Mouse (Mus musculus) midbrain, embryonic 15.5 days (tissue): ENCODE results near the gene Tas2r131. TPM values are rescaled to one million over a fixed set of nuclear protein-coding genes. Genes with fewer than 3 reads are reported as not detected.
"Not testable (repeated sequence)": the region's sequence is repeated elsewhere in the genome, so short reads cannot be mapped to it uniquely, and the experiment has no call there.

ENCODE experiments used
- ATAC-seq: fragments of 200-750 bp; cut with Nextera tagmentation; replicated peaks from 2 replicates; pipeline ENCODE4 v1.8.0; 2017; ENCODE audit warnings: moderate TSS enrichment
- H3K27ac ChIP-seq: fragments of 300-500 bp; sonication (generic); 2 replicates; pipeline ENCODE4 v1.5.1; 2015; ENCODE audit warnings: mild to moderate bottlenecking, inconsistent platforms
- H3K27me3 ChIP-seq: fragments of 300-500 bp; sonication (generic); replicated peaks from 2 replicates; pipeline ENCODE4 v1.6.1; 2015; ENCODE audit warnings: inconsistent platforms
- H3K36me3 ChIP-seq: fragments of 300-500 bp; sonication (generic); replicated peaks from 2 replicates; pipeline ENCODE4 v1.6.1; 2015; ENCODE audit warnings: inconsistent platforms
- H3K4me1 ChIP-seq: fragments of 300-500 bp; sonication (generic); 2 replicates; pipeline ENCODE4 v1.6.1; 2015; ENCODE audit warnings: inconsistent platforms
- H3K4me2 ChIP-seq: fragments of 300-500 bp; sonication (generic); 2 replicates; pipeline ENCODE4 v1.6.1; 2015; ENCODE audit warnings: inconsistent platforms, mild to moderate bottlenecking, moderate library complexity
- H3K4me3 ChIP-seq: fragments of 300-500 bp; sonication (generic); 2 replicates; pipeline ENCODE4 v1.5.1; 2015; ENCODE audit warnings: mild to moderate bottlenecking, inconsistent platforms
- H3K9ac ChIP-seq: fragments of 300-500 bp; sonication (generic); 2 replicates; pipeline ENCODE4 v1.6.1; 2015; ENCODE audit warnings: mild to moderate bottlenecking, inconsistent platforms
- H3K9me3 ChIP-seq: fragments of 300-500 bp; sonication (generic); 2 replicates; pipeline ENCODE4 v1.6.1; 2016; ENCODE audit warnings: inconsistent platforms
- WGBS: fragments of 180-500 bp; shearing (Covaris S2); methylation state at CpG from one replicate; pipeline ENCODE4 v1.1.7; 2015; ENCODE audit warnings: mixed read lengths; 5-methylcytosine and 5-hydroxymethylcytosine counted together
- polyA plus RNA-seq: library from polyadenylated mRNA; unstranded; fragments of >200 nt; fragmentation: Nextera tagmentation; extraction: Ambion mirVana; gene quantifications from 2 replicates; pipeline ENCODE4 v1.2.1, GENCODE M21; 2015

Tas2r131 gene
- polyA plus RNA-seq: not detected in 2 replicates

- H3K4me2 ChIP-seq: no peak within 1 kb of the TSS
- H3K9me3 ChIP-seq: no peaks in the 10 kb centered on the region
- no peak within 1 kb of the TSS for H3K4me3 ChIP-seq
- H3K4me1 ChIP-seq: no peaks in the 10 kb centered on the region
- ATAC-seq: no peak
- H3K27ac ChIP-seq: no peak within 1 kb of the TSS
- H3K9ac ChIP-seq: no peak within 1 kb of the TSS
- WGBS: 63% methylated on average over 1 of the region's 1 CpGs
- no peaks in the 10 kb centered on the region for H3K27me3 ChIP-seq
- H3K36me3 ChIP-seq: no peaks in the 10 kb centered on the region
Observed at GRCm38 (mm10) chr6:132957819-132958218, at the start of gene Tas2r131. Tas2r131 (minus strand) TSS chr6:132957919.

GRCm38 (mm10) chr6:132980865-132981264 is 23.1 kb upstream of the Tas2r131 start, which contains the start of gene Tas2r109:
Tas2r109 (minus strand) TSS chr6:132980965.
- Histone ChIP-seq H3K27ac (no peak within 1 kb of the TSS), H3K4me3 (no peak within 1 kb of the TSS), H3K36me3 (no peaks in the 10 kb centered on the region), H3K27me3 (no peaks in the 10 kb centered on the region), H3K4me1 (no peaks in the 10 kb centered on the region), H3K4me2 (no peak within 1 kb of the TSS), H3K9me3 (no peaks in the 10 kb centered on the region), H3K9ac (no peak within 1 kb of the TSS)
- no peak for ATAC-seq
- WGBS: 65% methylated on average over 2 of the region's 2 CpGs

GRCm38 (mm10) chr6:132950802-132951201 is 6.9 kb downstream of the Tas2r131 start, which contains the start of gene Tas2r129:
Tas2r129 (plus strand) TSS chr6:132951102.
- H3K9me3 ChIP-seq: no peaks in the 10 kb centered on the region
- no peak within 1 kb of the TSS for H3K4me2 ChIP-seq
- H3K27ac ChIP-seq: no peak within 1 kb of the TSS
- no peak for ATAC-seq
- 77% methylated on average over 2 of the region's 2 CpGs for WGBS
- H3K4me1 ChIP-seq: no peaks in the 10 kb centered on the region
- H3K9ac ChIP-seq: no peak within 1 kb of the TSS
- H3K4me3 ChIP-seq: no peak within 1 kb of the TSS
- H3K36me3 ChIP-seq: no peaks in the 10 kb centered on the region
- no peaks in the 10 kb centered on the region for H3K27me3 ChIP-seq

GRCm38 (mm10) chr6:132941376-132941775 is 16.3 kb downstream of the Tas2r131 start:
- not testable (repeated sequence) for H3K9ac ChIP-seq, H3K27ac ChIP-seq, H3K4me1 ChIP-seq, ATAC-seq, H3K27me3 ChIP-seq, H3K9me3 ChIP-seq, H3K4me3 ChIP-seq, H3K36me3 ChIP-seq, H3K4me2 ChIP-seq

GRCm38 (mm10) chr6:132909351-132909750 is 48.4 kb downstream of the Tas2r131 start, which contains the start of gene Tas2r125:
Tas2r125 (plus strand) TSS chr6:132909651.
- Histone ChIP-seq H3K4me1 (no peaks in the 10 kb centered on the region), H3K4me2 (no peak within 1 kb of the TSS), H3K27me3 (no peaks in the 10 kb centered on the region), H3K9me3 (peaks cover 2% of the 10 kb centered on the region; the same call in 1 of the 2 replicates), H3K36me3 (no peaks in the 10 kb centered on the region), H3K27ac (no peak within 1 kb of the TSS), H3K4me3 (no peak within 1 kb of the TSS), H3K9ac (no peak within 1 kb of the TSS)
- 84% methylated on average over 3 of the region's 3 CpGs for WGBS
- ATAC-seq: no peak

Other genes starting within 250 kb of the Tas2r131 start
- not detected in 2 replicates for gene Tas2r122, start 246.0 kb downstream of the Tas2r131 start, polyA plus RNA-seq
- not detected in 2 replicates for gene Tas2r115, start 219.9 kb downstream of the Tas2r131 start, polyA plus RNA-seq
- gene Tas2r124, start 203.2 kb downstream of the Tas2r131 start, polyA plus RNA-seq: not detected in 2 replicates
- gene Tas2r102, start 195.8 kb downstream of the Tas2r131 start, polyA plus RNA-seq: not detected in 2 replicates
- gene Tas2r136, start 179.8 kb downstream of the Tas2r131 start, polyA plus RNA-seq: not detected in 2 replicates
- gene Tas2r117, start 155.1 kb downstream of the Tas2r131 start, polyA plus RNA-seq: not detected in 2 replicates
- not detected in 2 replicates for gene Tas2r123, start 110.8 kb downstream of the Tas2r131 start, polyA plus RNA-seq
- gene Tas2r116, start 102.5 kb downstream of the Tas2r131 start, polyA plus RNA-seq: not detected in 2 replicates
- not detected in 2 replicates for gene Tas2r110, start 89.9 kb downstream of the Tas2r131 start, polyA plus RNA-seq
- not detected in 2 replicates for gene Tas2r113, start 64.9 kb downstream of the Tas2r131 start, polyA plus RNA-seq
- gene Tas2r125, start 48.3 kb downstream of the Tas2r131 start, polyA plus RNA-seq: not detected in 2 replicates
- gene Tas2r129, start 6.8 kb downstream of the Tas2r131 start, polyA plus RNA-seq: not detected in 2 replicates
- gene Tas2r109, start 23.0 kb upstream of the Tas2r131 start, polyA plus RNA-seq: not detected in 2 replicates
- not detected in 2 replicates for gene Tas2r103, start 79.2 kb upstream of the Tas2r131 start, polyA plus RNA-seq
- gene Tas2r140, start 97.9 kb upstream of the Tas2r131 start, polyA plus RNA-seq: not detected in 2 replicates
- 109 and 123 TPM in 2 replicates for gene Smim10l1, start 147.0 kb upstream of the Tas2r131 start, polyA plus RNA-seq